In genomic region chr6:144753963-144754296, GRCm38 (mm10) we compare ENCODE assay signal across 10 mouse cellular contexts. TPM values are rescaled to one million over a fixed set of nuclear protein-coding genes. Genes with fewer than 3 reads are reported as not detected.
DNase-seq lines count a peak whose midpoint lies in the region; ATAC-seq and TF ChIP-seq lines count a peak whose summit lies in the region.
"Had no signal": no experiment of that assay in that cellular context is flagged by ENCODE, and none has a peak within 500 bp of the region (broad histone marks: within the 10 kb centered on the region; RNA-seq: fewer than 3 reads in every experiment).

No protein-coding gene starts in this region.

- H3K4me1 ChIP-seq in lung, adult 2 months (ENCODE audit: control insufficient read depth, insufficient read depth, low read length) = peaks cover 2% of the 10 kb centered on the region; the same call in 1 of the 2 replicates
- H3K4me1 ChIP-seq in limb, embryonic 12.5 days (replicated peaks) = peaks cover 44% of the 10 kb centered on the region

- H3K9ac ChIP-seq in limb, embryonic 12.5 days (replicated peaks) = no peak overlapping the region
- H3K9ac ChIP-seq: heart, embryonic 15.5 days had no signal

- no peak for TF ChIP-seq POLR2A in lung, adult 2 months (IDR thresholded peaks at IDR 0.05; ENCODE audit: borderline replicate concordance, extremely low read depth, low read depth, low read length)

- no peak overlapping the region for H3K4me2 ChIP-seq in limb, embryonic 12.5 days
- H3K4me2 ChIP-seq: heart, embryonic 15.5 days had no signal

- no peaks in the 10 kb centered on the region for H3K27me3 ChIP-seq in limb, embryonic 12.5 days
- H3K27me3 ChIP-seq: heart, embryonic 15.5 days had no signal

- no peak overlapping the region for H3K4me3 ChIP-seq in lung, adult 2 months (replicated peaks; ENCODE audit: extremely low read depth, low read depth, low read length)
- no peak overlapping the region for H3K4me3 ChIP-seq in limb, embryonic 12.5 days (replicated peaks)
- H3K4me3 ChIP-seq: heart, embryonic 15.5 days had no signal

- H3K27ac ChIP-seq in limb, embryonic 12.5 days = peak overlapping the region; percentile 36
- H3K27ac ChIP-seq: heart, embryonic 15.5 days had no signal

- peak; percentile 52 for DNase-seq in adrenal gland, adult 2 months
- DNase-seq in adrenal gland, adult 18-20 months (ENCODE audit: low spot score in 2 of 2) = no peak
- peak; percentile 24 to 54 for DNase-seq in lung, adult 18-20 months
- no peak for DNase-seq in lung, adult 2 months
- peak; percentile 67 for DNase-seq in yolk sac, embryonic 10.5 days (ENCODE audit: low spot score)
- no peak for DNase-seq in right cerebral cortex, postnatal 36 days (ENCODE audit: low spot score in 2 of 2)
- DNase-seq: thymus, postnatal 25 days had no signal

- TF ChIP-seq CTCF in lung, adult 2 months (IDR thresholded peaks at IDR 0.05; ENCODE audit: insufficient read depth, low read length) = no peak

- ATAC-seq in limb, embryonic 12.5 days (ENCODE audit: insufficient number of reproducible peaks, insufficient read depth, low FRiP score, low TSS enrichment, low read depth) = no peak
- no peak for ATAC-seq in erythroid progenitor cell, adult 5-6 weeks (replicated peaks; ENCODE audit: low FRiP score, poor library complexity, severe bottlenecking)

- 35% methylated on average over 3 of the region's 3 CpGs for WGBS in lung, adult 2 months
- WGBS in limb, embryonic 12.5 days = 27% methylated on average over 3 of the region's 3 CpGs

- H3K9me3 ChIP-seq in limb, embryonic 12.5 days = no peaks in the 10 kb centered on the region
- H3K9me3 ChIP-seq: heart, embryonic 15.5 days had no signal

- H3K36me3 ChIP-seq in limb, embryonic 12.5 days = no peaks in the 10 kb centered on the region
- H3K36me3 ChIP-seq: heart, embryonic 15.5 days had no signal

RNA-seq across cellular contexts. Expression of gene Sox5, which starts 27.8 kb away (rescaled TPM):
- 10 to 100 TPM; 17.1 to 17.4 TPM for total RNA-seq in adrenal gland, adult 2 months (2021)
- 3.7 and 4.2 TPM in 2 replicates for polyA plus RNA-seq in adrenal gland, adult 2 months (2012; rRNA removed)
- total RNA-seq in adrenal gland, adult 18-20 months (2021) = 10 to 100 TPM; 10.9 to 16.5 TPM
- 5.0 and 8.6 TPM in 2 replicates for polyA plus RNA-seq in lung, adult 2 months (2012; rRNA removed)
- polyA plus RNA-seq in limb, embryonic 12.5 days (2016; fragmentation: Nextera tagmentation; extraction: Ambion mirVana) = 92.0 and 96.1 TPM in 2 replicates
- total RNA-seq in erythroid progenitor cell, adult 5-6 weeks (2015; ENCODE audit: low replicate concordance) = 7.1 TPM in 1 of 2 replicates, not detected in the other
- total RNA-seq in erythroid progenitor cell, adult 5-6 weeks (2017; ENCODE audit: low replicate concordance) = 2.6 and 4.9 TPM in 2 replicates

Comparison
In these comparisons a context has a peak if more than half of its experiments do, and no peak if none do; other contexts are left out.
1. DNase-seq: peak in adrenal gland, adult 2 months (single experiment), lung, adult 18-20 months (2 of 2) and yolk sac, embryonic 10.5 days (single experiment); none in adrenal gland, adult 18-20 months (0 of 2), lung, adult 2 months (single experiment) and right cerebral cortex, postnatal 36 days (0 of 2).